Mouse (Mus musculus): ENCODE measurements around the gene Gm4181. TPM values are rescaled to one million over a fixed set of nuclear protein-coding genes. Genes with fewer than 3 reads are reported as not detected.
"Not testable (repeated sequence)": the region's sequence is repeated elsewhere in the genome, so short reads cannot be mapped to it uniquely, and the experiment has no call there.

Gene Gm4181
- total RNA-seq (2022), result not detected

DNA sequence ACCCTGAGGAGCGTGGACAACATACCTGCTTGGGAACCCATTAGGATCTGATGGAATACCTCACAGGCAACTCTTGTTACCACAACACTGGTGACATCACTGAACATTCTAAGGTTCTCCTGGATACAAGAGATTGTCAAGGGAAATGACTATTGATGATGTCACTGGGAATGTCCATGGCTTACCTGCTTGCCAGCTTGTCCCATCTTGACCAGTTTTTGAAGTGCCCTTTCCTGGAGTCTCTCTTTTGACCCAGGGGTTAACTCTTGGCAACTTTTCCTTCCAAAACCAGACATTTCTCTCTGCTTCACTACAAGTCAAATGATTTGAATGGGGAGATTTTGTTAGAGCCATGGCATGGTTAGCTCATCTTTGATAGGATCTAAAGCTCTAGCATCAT, at the start of gene Gm4181:
TSS of gene Gm4181 (minus strand) at position 101 of the 400 bp plus-strand sequence.
- DNase-seq, result not testable (repeated sequence)

DNA sequence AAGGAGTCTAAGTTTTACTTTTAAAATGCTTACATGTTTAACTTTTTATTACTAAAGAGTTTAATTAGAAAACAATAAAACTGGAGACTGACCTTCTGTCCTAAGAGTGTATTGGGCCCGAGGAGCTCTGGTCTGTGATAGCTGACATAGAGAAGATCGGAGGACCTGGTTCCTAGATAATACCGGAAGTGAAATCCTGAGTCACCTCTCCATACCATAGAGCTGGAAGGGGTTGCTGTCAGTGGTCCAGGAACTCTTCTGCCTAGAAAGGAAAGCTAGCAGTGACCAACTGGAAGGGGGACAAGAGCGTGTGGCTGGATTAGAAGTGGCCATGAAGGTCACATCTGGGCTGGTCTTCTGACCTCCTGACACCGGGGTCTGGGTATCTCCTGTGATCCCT, 41.8 kb upstream of the Gm4181 start:
- DNase-seq, result no peak

DNA sequence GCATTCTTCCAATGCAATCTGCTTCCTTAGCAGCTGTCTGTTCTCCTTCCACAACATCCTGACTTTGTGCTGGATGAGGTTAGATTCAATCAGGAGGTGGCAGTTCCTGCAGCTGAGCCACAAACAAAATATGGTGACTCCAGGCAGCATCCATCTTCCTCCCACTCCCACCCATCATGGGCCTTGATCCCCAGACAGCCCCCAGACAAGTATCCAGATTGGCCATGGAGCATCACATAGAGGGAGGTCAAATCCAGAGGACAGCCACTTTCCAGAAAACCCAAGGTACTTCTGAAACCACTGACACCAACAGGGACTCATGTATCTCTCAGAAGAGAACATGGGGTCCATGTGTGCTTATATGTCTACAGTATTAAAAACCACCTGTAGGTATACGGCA, 3.0 kb downstream of the Gm4181 start:
- DNase-seq, result not testable (repeated sequence)

DNA sequence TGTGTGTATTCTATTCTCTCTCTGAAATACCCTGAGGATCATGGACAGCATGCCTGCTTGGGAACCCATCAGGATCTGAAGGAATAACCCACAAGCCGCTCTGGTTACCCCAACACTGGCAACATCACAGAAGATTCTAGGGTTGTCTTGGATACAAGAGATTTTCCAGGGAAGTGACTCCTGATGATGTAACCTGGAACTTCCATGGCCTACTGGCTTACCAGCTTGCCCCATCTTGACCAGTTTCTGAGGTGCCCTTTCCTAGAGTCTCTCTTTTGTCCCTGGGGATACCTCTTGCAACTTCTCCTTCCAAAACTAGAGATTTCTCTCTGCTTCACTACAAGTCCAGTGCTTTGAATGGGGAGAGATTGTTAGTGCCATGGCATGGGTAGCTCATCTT, 24.3 kb downstream of the Gm4181 start, which contains the start of gene Gm17078:
TSS of gene Gm17078 (minus strand) at position 101 of the 400 bp plus-strand sequence.
- no peak for DNase-seq

DNA sequence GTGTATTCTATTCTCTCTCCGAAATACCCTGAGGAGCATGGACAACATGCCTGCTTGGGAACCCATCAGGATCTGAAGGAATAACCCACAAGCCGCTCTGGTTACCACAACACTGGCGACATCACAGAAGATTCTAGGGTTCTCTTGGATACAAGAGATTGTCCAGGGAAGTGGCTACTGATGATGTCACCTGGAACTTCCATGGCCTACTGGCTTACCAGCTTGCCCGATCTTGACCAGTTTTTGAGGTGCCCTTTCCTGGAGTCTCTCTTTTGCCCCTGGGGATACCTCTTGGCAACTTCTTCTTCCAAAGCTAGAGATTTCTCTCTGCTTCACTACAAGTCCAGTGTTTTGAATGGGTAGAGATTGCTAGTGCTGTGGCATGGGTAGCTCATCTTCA, 43.4 kb downstream of the Gm4181 start, which contains the start of gene Gm17174:
TSS of gene Gm17174 (minus strand) at position 101 of the 400 bp plus-strand sequence.
- DNase-seq, result not testable (repeated sequence)

Other genes with a start within 250 kb of the Gm4181 start
- gene Vmn2r88, start 224.8 kb downstream of the Gm4181 start, total RNA-seq (2022), result not detected
- not detected for gene Vmn2r89, start 183.8 kb downstream of the Gm4181 start, total RNA-seq (2022)
- gene Gm5622, start 82.9 kb downstream of the Gm4181 start, total RNA-seq (2022), result not detected
- not detected for gene Gm17175, start 61.6 kb downstream of the Gm4181 start, total RNA-seq (2022)
- not detected for gene Gm17174, start 43.5 kb downstream of the Gm4181 start, total RNA-seq (2022)
- not detected for gene Gm17078, start 24.4 kb downstream of the Gm4181 start, total RNA-seq (2022)
- not detected for gene Gm17079, start 59.8 kb upstream of the Gm4181 start, total RNA-seq (2022)
- not detected for gene Gm5800, start 81.5 kb upstream of the Gm4181 start, total RNA-seq (2022)
- not detected for gene Ang4, start 137.9 kb upstream of the Gm4181 start, total RNA-seq (2022)
- gene AY358078, start 164.4 kb upstream of the Gm4181 start, total RNA-seq (2022), result not detected
- not detected for gene Ear6, start 218.0 kb upstream of the Gm4181 start, total RNA-seq (2022)
- gene Mettl17, start 249.2 kb upstream of the Gm4181 start, total RNA-seq (2022), result 10 to 100 TPM; 31.5 to 50.1 (median 45.6) TPM

Measured in adrenal gland, adult 8-10 months (tissue).